Mouse (Mus musculus) B cell, adult 62 days (primary cell): ENCODE data around the gene Sertad2. TPM values are rescaled to one million over a fixed set of nuclear protein-coding genes. Genes with fewer than 3 reads are reported as not detected.

ENCODE experiments used
- total RNA-seq: library from RNA; stranded (reverse); gene quantifications from 4 replicates; pipeline ENCODE4 v1.2.4, GENCODE M21; 2023

Sertad2 gene
- total RNA-seq, result 36.5 to 49.2 TPM (median 37.3 TPM) in 4 replicates

GRCm38 (mm10) chr11:20542739-20543452 lies at the start of gene Sertad2:
Gene Sertad2 (plus strand): TSS chr11:20543253.

Other genes starting within 250 kb of the Sertad2 start
- gene Slc1a4, start 210.5 kb upstream of the Sertad2 start, total RNA-seq, result 0.33 to 0.58 TPM (median 0.50 TPM) in 4 replicates
- gene Aftph, start 198.3 kb downstream of the Sertad2 start, total RNA-seq, result 99.1 to 103 TPM (median 101 TPM) in 4 replicates